Mouse (Mus musculus) intestine, embryonic 14.5 days (tissue): ENCODE results near the gene Oxt. TPM values are rescaled to one million over a fixed set of nuclear protein-coding genes. Genes with fewer than 3 reads are reported as not detected.

Experiments used
- ATAC-seq: fragments of 200-750 bp; cut with Nextera tagmentation; replicated peaks from 2 replicates; pipeline ENCODE4 v1.8.0; 2017; ENCODE audit warnings: low read depth, moderate number of reproducible peaks, moderate TSS enrichment, moderate library complexity; ENCODE audit not compliant: low FRiP score, low TSS enrichment
- DNase-seq: peaks from one replicate; pipeline ENCODE4 v3.0.0-alpha.2; 2018; ENCODE audit warnings: low spot score
- H3K27ac ChIP-seq: fragments of 300-500 bp; sonication (generic); 2 replicates; pipeline ENCODE4 v1.5.1; 2014; ENCODE audit warnings: low read depth, mild to moderate bottlenecking, control low read depth
- H3K27me3 ChIP-seq: fragments of 300-500 bp; sonication (generic); replicated peaks from 2 replicates; pipeline ENCODE4 v1.6.1; 2014; ENCODE audit warnings: low read length, control low read depth; ENCODE audit not compliant: control insufficient read depth, insufficient read depth
- H3K36me3 ChIP-seq: fragments of 300-500 bp; sonication (generic); 2 replicates; pipeline ENCODE4 v1.6.1; 2014; ENCODE audit warnings: low read length, control low read depth; ENCODE audit not compliant: control insufficient read depth, insufficient read depth
- H3K4me1 ChIP-seq: fragments of 300-500 bp; sonication (generic); replicated peaks from 2 replicates; pipeline ENCODE4 v1.6.1; 2014; ENCODE audit warnings: low read length, control low read depth, mixed read lengths; ENCODE audit not compliant: control insufficient read depth, insufficient read depth
- H3K4me2 ChIP-seq: fragments of 300-500 bp; sonication (generic); 2 replicates; pipeline ENCODE4 v1.6.1; 2014; ENCODE audit warnings: low read length
- H3K4me3 ChIP-seq: fragments of 300-500 bp; sonication (generic); 2 replicates; pipeline ENCODE4 v1.5.1; 2014; ENCODE audit warnings: low read depth, low read length, control low read depth, mixed read lengths
- H3K9ac ChIP-seq: fragments of 300-500 bp; sonication (generic); 2 replicates; pipeline ENCODE4 v1.6.1; 2014; ENCODE audit warnings: mild to moderate bottlenecking, low read length
- H3K9me3 ChIP-seq: fragments of 300-500 bp; sonication (generic); 2 replicates; pipeline ENCODE4 v1.6.1; 2016; ENCODE audit warnings: low read length, control low read depth; ENCODE audit not compliant: control insufficient read depth
- WGBS: fragments of 180-500 bp; shearing (Covaris S2); extraction: QIAGEN DNeasy Blood & Tissue Kit; methylation state at CpG from one replicate; pipeline ENCODE4 v1.1.7; 2014; 5-methylcytosine and 5-hydroxymethylcytosine counted together
- microRNA-seq: library from miRNA; unstranded; fragments of <30 nt; microRNA quantifications from one replicate; pipeline ENCODE4, GENCODE M21; 2016
- polyA plus RNA-seq: library from polyadenylated mRNA; unstranded; fragments of >200 nt; fragmentation: Nextera tagmentation; extraction: Ambion mirVana; gene quantifications from 2 replicates; pipeline ENCODE4 v1.2.1, GENCODE M21; 2014

Gene Oxt
- polyA plus RNA-seq, 1 experiment from 2014 or later = not detected

GRCm38 (mm10) chr2:130598399-130598798, 22.4 kb downstream of the Oxt start:
- WGBS = 73% methylated on average over 3 of the region's 3 CpGs
- H3K4me1 ChIP-seq = no peaks in the 10 kb centered on the region
- DNase-seq (no peak), ATAC-seq (no peak)
- H3K36me3 ChIP-seq = peaks cover 67% of the 10 kb centered on the region
- H3K9me3 ChIP-seq = no peaks in the 10 kb centered on the region
- H3K27me3 ChIP-seq = no peaks in the 10 kb centered on the region
- H3K4me3 ChIP-seq = no peak overlapping the region
- H3K27ac ChIP-seq = no peak overlapping the region
- no peak overlapping the region for H3K4me2 ChIP-seq
- H3K9ac ChIP-seq = no peak overlapping the region

- DNase-seq = no peak
- Histone ChIP-seq H3K4me1 (no peaks in the 10 kb centered on the region), H3K9me3 (no peaks in the 10 kb centered on the region), H3K9ac (no peak overlapping the region), H3K27me3 (no peaks in the 10 kb centered on the region), H3K4me2 (no peak overlapping the region), H3K4me3 (no peak overlapping the region), H3K27ac (no peak overlapping the region), H3K36me3 (peaks cover 61% of the 10 kb centered on the region)
- 86% methylated on average over 4 of the region's 4 CpGs for WGBS
- ATAC-seq = no peak
Measured at GRCm38 (mm10) chr2:130602195-130602594, 26.2 kb downstream of the Oxt start.

- 66% methylated on average over 3 of the region's 3 CpGs for WGBS
- DNase-seq = no peak
- H3K9me3 ChIP-seq = 0 out of 2 replicates have a peak, but pooled peaks cover 2% of the 10 kb centered on the region
Measured at GRCm38 (mm10) chr2:130613091-130613490, 37.1 kb downstream of the Oxt start.

GRCm38 (mm10) chr2:130618972-130619371, 43.0 kb downstream of the Oxt start:
- Histone ChIP-seq H3K9me3 (no peaks in the 10 kb centered on the region), H3K4me3 (no peak overlapping the region), H3K27me3 (no peaks in the 10 kb centered on the region), H3K9ac (no peak overlapping the region), H3K36me3 (peaks cover 44% of the 10 kb centered on the region), H3K4me2 (no peak overlapping the region), H3K27ac (no peak overlapping the region), H3K4me1 (no peaks in the 10 kb centered on the region)
- ATAC-seq (no peak), DNase-seq (no peak)
- 88% methylated on average over 7 of the region's 7 CpGs for whole genome bisulfite sequencing

More at GRCm38 (mm10) chr2:130613091-130613490, 37.1 kb downstream of the Oxt start:
- Histone ChIP-seq H3K36me3 (peaks cover 51% of the 10 kb centered on the region), H3K27ac (no peak overlapping the region), H3K4me1 (no peaks in the 10 kb centered on the region), H3K4me2 (no peak overlapping the region), H3K27me3 (no peaks in the 10 kb centered on the region), H3K9ac (no peak overlapping the region), H3K4me3 (no peak overlapping the region)
- ATAC-seq = no peak

Small RNAs within 50 kb of the gene (microRNA-seq; reads per million reads assigned to microRNA genes)
- not detected for gene Gm23876

Other genes starting within 250 kb of the Oxt start
- gene Cpxm1, start 178.6 kb upstream of the Oxt start, polyA plus RNA-seq = 35.8 and 40.8 TPM in 2 replicates
- gene Gm28372, start 170.9 kb upstream of the Oxt start, polyA plus RNA-seq = not detected in 2 replicates
- gene 1700020A23Rik, start 170.9 kb upstream of the Oxt start, polyA plus RNA-seq = 0.52 TPM in 1 of 2 replicates, not detected in the other
- gene Tmem239, start 169.7 kb upstream of the Oxt start, polyA plus RNA-seq = not detected in 2 replicates
- gene Vps16, start 151.8 kb upstream of the Oxt start, polyA plus RNA-seq = 62.7 and 78.0 TPM in 2 replicates
- gene Pced1a, start 151.5 kb upstream of the Oxt start, polyA plus RNA-seq = 10.1 and 11.7 TPM in 2 replicates
- gene Ptpra, start 125.9 kb upstream of the Oxt start, polyA plus RNA-seq = 95.1 and 98.6 TPM in 2 replicates
- gene Mrps26, start 12.4 kb upstream of the Oxt start, polyA plus RNA-seq = 97.4 and 100 TPM in 2 replicates
- gene Avp, start 6.4 kb downstream of the Oxt start, polyA plus RNA-seq = not detected in 2 replicates
- gene Fastkd5, start 53.9 kb downstream of the Oxt start, polyA plus RNA-seq = 17.2 and 17.7 TPM in 2 replicates
- gene Ubox5, start 53.9 kb downstream of the Oxt start, polyA plus RNA-seq = 15.9 and 17.2 TPM in 2 replicates
- gene Lzts3, start 66.6 kb downstream of the Oxt start, polyA plus RNA-seq = 4.0 and 5.2 TPM in 2 replicates
- 67.9 and 68.1 TPM in 2 replicates for gene Ddrgk1, start 88.5 kb downstream of the Oxt start, polyA plus RNA-seq
- 86.7 and 95.7 TPM in 2 replicates for gene Itpa, start 91.4 kb downstream of the Oxt start, polyA plus RNA-seq
- 0.14 and 0.30 TPM in 2 replicates for gene Slc4a11, start 121.3 kb downstream of the Oxt start, polyA plus RNA-seq